Mouse (Mus musculus): Measurements from ENCODE around the gene Cntnap5c.
"Not testable (repeated sequence)": the region's sequence is repeated elsewhere in the genome, so short reads cannot be mapped to it uniquely, and the experiment has no call there.

Cntnap5c gene

GRCm38 (mm10) chr17:57768622-57769610 is at the start of gene Cntnap5c:
Gene Cntnap5c, plus strand, starts transcription at chr17:57769570.
- peak; percentile 22 for DNase-seq (ENCODE audit: low spot score)

GRCm38 (mm10) chr17:57742119-57742518 is 27.3 kb upstream of the Cntnap5c start, which contains the start of gene Gm21834:
Gene Gm21834, minus strand, starts transcription at chr17:57742219.
- no peak for DNase-seq (ENCODE audit: low spot score)

- no peak for DNase-seq (ENCODE audit: low spot score)
These were observed 11.3 kb upstream of the Cntnap5c start for GRCm38 (mm10) chr17:57758033-57758432.

- DNase-seq (ENCODE audit: low spot score): no peak
These were observed 2.1 kb upstream of the Cntnap5c start for GRCm38 (mm10) chr17:57767306-57767705.

- DNase-seq (ENCODE audit: low spot score): no peak
These were observed 1.5 kb downstream of the Cntnap5c start for GRCm38 (mm10) chr17:57770904-57771303.

- no peak for DNase-seq (ENCODE audit: low spot score)
These were observed 18.9 kb downstream of the Cntnap5c start for GRCm38 (mm10) chr17:57788161-57788799.

GRCm38 (mm10) chr17:57795408-57795807 is 26.0 kb downstream of the Cntnap5c start:
- DNase-seq (ENCODE audit: low spot score): no peak

- DNase-seq (ENCODE audit: low spot score): no peak
These were observed 27.4 kb downstream of the Cntnap5c start for GRCm38 (mm10) chr17:57796668-57797311.

GRCm38 (mm10) chr17:57799414-57799985 is 30.1 kb downstream of the Cntnap5c start:
- no peak for DNase-seq (ENCODE audit: low spot score)

- no peak for DNase-seq (ENCODE audit: low spot score)
These were observed 31.8 kb downstream of the Cntnap5c start for GRCm38 (mm10) chr17:57801180-57801579.

GRCm38 (mm10) chr17:57837090-57837971 is 68.0 kb downstream of the Cntnap5c start:
- DNase-seq (ENCODE audit: low spot score): no peak

- not testable (repeated sequence) for DNase-seq (ENCODE audit: low spot score)
These were observed 86.4 kb downstream of the Cntnap5c start for GRCm38 (mm10) chr17:57855811-57856210.

GRCm38 (mm10) chr17:57865996-57866395 is 96.6 kb downstream of the Cntnap5c start:
- DNase-seq (ENCODE audit: low spot score): no peak

GRCm38 (mm10) chr17:57887742-57888389 is 118.5 kb downstream of the Cntnap5c start:
- no peak for DNase-seq (ENCODE audit: low spot score)

GRCm38 (mm10) chr17:57911770-57912293 is 142.5 kb downstream of the Cntnap5c start:
- DNase-seq (ENCODE audit: low spot score): no peak

GRCm38 (mm10) chr17:57984230-57984629 is 214.9 kb downstream of the Cntnap5c start:
- DNase-seq (ENCODE audit: low spot score): no peak

GRCm38 (mm10) chr17:57988420-57988819 is 219.1 kb downstream of the Cntnap5c start:
- DNase-seq (ENCODE audit: low spot score): no peak

GRCm38 (mm10) chr17:57996461-57996860 is 227.1 kb downstream of the Cntnap5c start:
- DNase-seq (ENCODE audit: low spot score): no peak

GRCm38 (mm10) chr17:57999080-57999479 is 229.7 kb downstream of the Cntnap5c start:
- DNase-seq (ENCODE audit: low spot score): no peak

GRCm38 (mm10) chr17:58002845-58003244 is 233.5 kb downstream of the Cntnap5c start:
- DNase-seq (ENCODE audit: low spot score): no peak

Measured in ovary, postnatal 14 days (tissue).